Mouse (Mus musculus) bone marrow, adult 2 months (tissue): ENCODE data around the gene Slc22a23.

ENCODE experiments used
- CTCF ChIP-seq: fragments of 200-500 bp; IDR thresholded peaks from 2 replicates; pipeline ENCODE4 v1.5.1; 2011; ENCODE audit warnings: low read length, control low read depth; ENCODE audit not compliant: control insufficient read depth, insufficient read depth
- POLR2A ChIP-seq: fragments of 200-500 bp; IDR thresholded peaks from 2 replicates; pipeline ENCODE4 v1.6.1; 2011; ENCODE audit warnings: low read depth, mild to moderate bottlenecking, control low read depth, low read length, borderline replicate concordance; ENCODE audit not compliant: control insufficient read depth

- TF ChIP-seq CTCF = peak; percentile 47; the same call in 1 of the 2 replicates
- no peak for TF ChIP-seq POLR2A
Measured at GRCm38 (mm10) chr13:34299351-34300333, 45.3 kb downstream of the Slc22a23 start.
